Mouse (Mus musculus) macrophage (primary cell): ENCODE measurements around the gene Wars. TPM values are rescaled to one million over a fixed set of nuclear protein-coding genes. Genes with fewer than 3 reads are reported as not detected.

ENCODE experiments used
- H3K27ac ChIP-seq: fragments of 350-480 bp; formaldehyde crosslinking; 2 replicates; pipeline ENCODE4 v1.9.0; 2021
- H3K36me3 ChIP-seq: fragments of 350-480 bp; formaldehyde crosslinking; 2 replicates; pipeline ENCODE4 v1.9.0; 2021; ENCODE audit errors: inconsistent target
- H3K4me3 ChIP-seq: fragments of 350-480 bp; formaldehyde crosslinking; 2 replicates; pipeline ENCODE4 v1.9.0; 2021; ENCODE audit errors: inconsistent target
- H3K79me2 ChIP-seq: fragments of 350-480 bp; formaldehyde crosslinking; 2 replicates; pipeline ENCODE4 v1.9.0; 2021; ENCODE audit errors: inconsistent target
- WGBS: methylation state at CpG from one replicate; pipeline ENCODE4 v1.1.7; 2026; ENCODE audit warnings: inconsistent platforms; ENCODE audit not compliant: missing documents; 5-methylcytosine and 5-hydroxymethylcytosine counted together
- polyA plus RNA-seq: library from polyadenylated mRNA; stranded (reverse); fragments of 250-400 nt; gene quantifications from 3 replicates; pipeline ENCODE4 v1.2.4, GENCODE M21; 2018; ENCODE audit warnings: inconsistent platforms
- total RNA-seq, 78 experiments: library from RNA; depleted of rRNA; stranded (reverse); fragments of 250-400 nt; gene quantifications; 1 replicate in 9 of 78; 2 replicates in 24 of 78; 3 replicates in 43 of 78; 4 replicates in 2 of 78; pipeline ENCODE4 v1.2.4; 2018; ENCODE audit warnings: inconsistent platforms in 56 of 78

Wars gene
- 10 to 100 TPM in 23 of 26 experiments, 1 to 10 TPM in 3; 6.3 to 91.9 (median 33.7) TPM for total RNA-seq (2018; cell fraction: chromatin; rRNA removed)
- 10 to 100 TPM; 27.4 to 85.2 (median 48.9) TPM for total RNA-seq (2018; cell fraction: cytosol; rRNA removed)
- 10 to 100 TPM; 12.0 to 65.6 (median 43.3) TPM for total RNA-seq (2018; cell fraction: nucleus; rRNA removed)
- polyA plus RNA-seq, result 29.2 to 47.1 TPM (median 38.9 TPM) in 3 replicates

DNA sequence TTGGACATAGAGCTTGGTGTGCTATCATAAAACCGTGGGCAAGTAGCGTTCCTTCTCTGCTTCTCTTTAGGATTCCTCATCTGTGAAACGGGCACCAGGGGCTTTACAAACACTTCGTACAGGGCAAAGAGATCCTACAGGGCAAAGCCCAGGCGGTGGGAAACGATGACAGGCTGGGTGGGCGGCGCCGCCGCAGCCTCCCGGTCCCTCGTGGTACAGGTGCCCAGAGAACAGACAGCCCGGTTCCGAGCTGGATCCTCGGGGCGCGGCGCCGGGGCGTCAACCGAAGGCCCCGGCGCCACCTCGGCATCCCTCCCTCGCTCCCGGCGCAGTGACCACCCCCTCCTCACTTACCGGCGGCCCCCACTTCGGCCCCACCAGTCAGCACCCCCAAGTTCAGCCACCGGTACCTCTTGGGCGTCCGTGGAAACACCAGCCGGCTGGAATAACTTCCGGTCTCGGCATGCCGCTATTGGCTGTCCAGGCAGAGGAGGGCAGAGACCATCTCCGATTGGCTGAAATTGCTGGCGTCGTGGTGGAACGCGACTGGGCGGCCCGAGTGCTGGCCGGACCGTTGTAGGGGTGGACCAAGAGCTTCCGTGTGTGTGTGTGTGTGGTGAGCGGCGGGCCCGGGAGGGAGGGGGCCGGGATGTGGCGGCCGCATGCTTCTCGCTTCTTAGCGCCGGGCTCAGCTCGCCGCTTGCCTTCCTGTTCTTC, at the start of gene Wars:
Gene Wars (minus strand): TSS at position 460 of the 717 bp plus-strand sequence.
- peak within 1 kb of the TSS; percentile 55 for H3K27ac ChIP-seq
- H3K36me3 ChIP-seq, result peaks cover 18% of the 10 kb centered on the region; the same call in 1 of the 2 replicates
- 0% methylated on average over 58 of the region's 58 CpGs for WGBS
- peaks cover 43% of the 10 kb centered on the region for H3K79me2 ChIP-seq
- peak within 1 kb of the TSS; percentile 84 for H3K4me3 ChIP-seq

DNA sequence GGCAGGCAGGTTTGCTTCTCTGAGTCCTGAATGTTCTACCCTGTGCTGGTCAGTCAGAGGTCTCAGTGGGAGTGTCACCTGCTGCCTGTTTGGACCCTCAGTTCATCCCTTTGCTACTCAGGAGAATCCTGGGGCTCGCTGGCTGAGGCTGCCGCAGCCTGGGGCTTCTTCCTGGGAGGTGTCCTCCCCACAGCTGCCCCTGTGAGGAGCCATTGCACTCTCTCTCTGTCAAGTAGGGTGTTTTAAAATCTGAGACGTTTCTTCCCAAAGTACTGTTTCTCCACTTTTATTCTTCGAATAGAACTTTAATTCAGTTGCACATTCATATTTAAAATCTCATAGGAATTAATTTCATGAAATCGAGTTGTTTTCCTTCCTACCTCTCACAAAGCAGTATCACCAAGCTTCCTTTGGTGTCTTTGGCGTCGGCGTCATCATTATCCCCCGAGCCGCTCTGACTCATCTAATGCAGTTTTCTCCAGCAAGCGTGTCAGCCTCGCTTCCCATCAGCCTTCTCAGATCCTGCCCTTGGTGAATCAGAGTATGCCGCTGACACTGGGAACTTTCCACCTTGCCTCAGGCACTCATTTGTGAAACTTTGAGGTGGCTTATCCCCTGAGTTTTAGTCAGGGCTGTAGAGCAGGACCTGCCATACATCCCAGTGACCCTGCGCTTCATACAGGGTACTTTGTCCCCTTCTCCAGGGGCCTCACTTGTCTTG, 48.4 kb upstream of the Wars start:
- H3K36me3 ChIP-seq, result no peaks in the 10 kb centered on the region
- WGBS, result 93% methylated on average over 14 of the region's 14 CpGs
- H3K4me3 ChIP-seq, result no peak overlapping the region
- H3K27ac ChIP-seq, result no peak overlapping the region
- no peaks in the 10 kb centered on the region for H3K79me2 ChIP-seq

DNA sequence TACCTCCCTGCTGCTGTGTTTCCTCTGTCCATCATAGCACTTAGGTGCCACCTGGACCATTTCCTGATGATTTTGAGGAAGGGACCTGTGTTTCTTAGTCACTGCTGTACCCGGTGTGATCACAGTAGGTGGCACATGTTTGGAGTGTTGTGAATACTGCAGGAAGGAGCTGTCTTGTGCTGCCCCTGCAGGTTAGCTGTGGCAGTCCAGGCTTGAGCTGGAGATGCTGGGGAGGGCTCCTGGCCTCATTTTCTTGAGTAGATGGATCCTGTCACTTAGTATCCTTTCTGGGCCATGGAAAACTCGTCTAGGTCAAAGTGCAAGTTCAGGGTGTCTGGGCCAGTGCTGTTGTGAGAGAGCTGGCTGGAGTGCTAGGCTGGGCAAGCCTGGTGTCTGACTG, 47.3 kb upstream of the Wars start:
- 73% methylated on average over 2 of the region's 2 CpGs for WGBS
- no peak overlapping the region for H3K27ac ChIP-seq
- H3K4me3 ChIP-seq, result no peak overlapping the region
- no peaks in the 10 kb centered on the region for H3K79me2 ChIP-seq
- no peaks in the 10 kb centered on the region for H3K36me3 ChIP-seq

DNA sequence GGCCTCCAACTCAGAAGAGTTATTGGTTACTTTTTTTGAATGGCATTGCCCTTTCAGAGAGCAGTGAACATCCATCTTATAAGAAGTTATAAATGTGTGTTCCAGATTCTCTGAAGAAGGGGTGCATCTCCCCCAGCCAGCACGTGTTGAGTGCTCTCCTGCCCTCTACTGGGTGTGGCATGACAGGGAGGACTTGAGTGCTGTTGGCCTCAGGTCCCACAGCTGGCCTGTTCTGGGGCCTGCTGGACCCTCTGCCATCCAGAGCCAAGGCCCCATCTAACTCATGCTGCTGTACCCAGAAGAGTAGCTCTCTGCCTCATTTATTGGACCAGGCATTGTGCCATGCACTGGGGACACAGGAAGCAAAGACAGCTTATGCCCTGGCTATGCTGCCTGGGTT, 46.3 kb upstream of the Wars start:
- H3K36me3 ChIP-seq, result no peaks in the 10 kb centered on the region
- no peaks in the 10 kb centered on the region for H3K79me2 ChIP-seq
- 40% methylated on average over 1 of the region's 1 CpGs for WGBS

DNA sequence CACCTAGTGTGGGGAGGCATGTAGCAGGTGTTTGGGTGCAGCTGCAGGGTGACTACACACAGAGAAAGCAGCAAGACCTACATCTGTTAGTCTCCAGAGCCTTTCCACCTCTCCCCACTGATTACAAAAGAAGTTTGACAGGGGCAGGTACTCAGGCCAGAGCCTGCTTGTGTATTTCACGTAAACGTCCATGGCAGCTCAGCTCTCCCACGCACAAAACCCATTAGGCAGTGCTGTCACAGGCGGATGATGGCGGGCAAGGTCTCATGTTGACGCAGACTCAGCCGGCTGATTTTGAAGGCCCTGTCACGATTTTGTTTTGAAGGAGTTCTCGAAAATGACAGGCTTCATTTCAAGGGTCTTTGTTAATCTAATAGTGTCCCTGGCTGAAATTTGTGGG, 45.3 kb upstream of the Wars start:
- H3K36me3 ChIP-seq, result no peaks in the 10 kb centered on the region

More for the DNA sequence above, 46.3 kb upstream of the Wars start:
- Histone ChIP-seq H3K4me3 (no peak overlapping the region), H3K27ac (no peak overlapping the region)

DNA sequence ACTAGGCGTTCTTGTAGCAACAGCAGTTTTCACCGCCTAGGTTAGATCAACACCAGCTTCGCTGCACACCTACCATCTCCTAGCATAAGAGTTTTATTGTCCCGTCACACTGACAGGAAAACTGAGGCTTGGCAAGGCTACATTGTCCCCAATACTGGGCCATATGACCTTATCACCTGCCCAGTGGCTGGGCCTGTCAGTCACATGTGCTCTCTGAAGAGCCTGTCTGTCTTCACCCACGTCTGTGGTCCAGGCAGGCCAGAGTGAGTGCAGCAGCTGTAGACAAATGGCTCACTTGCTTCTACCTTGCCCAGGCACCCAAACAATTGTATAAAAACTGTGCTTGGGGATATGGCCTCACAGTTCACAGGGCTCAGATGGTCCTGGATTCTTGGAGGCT, 44.9 kb upstream of the Wars start:
- Histone ChIP-seq H3K36me3 (no peaks in the 10 kb centered on the region), H3K27ac (no peak overlapping the region), H3K4me3 (no peak overlapping the region), H3K79me2 (no peaks in the 10 kb centered on the region)
- 91% methylated on average over 5 of the region's 5 CpGs for WGBS

More for the DNA sequence above, 45.3 kb upstream of the Wars start:
- H3K27ac ChIP-seq, result no peak overlapping the region
- no peak overlapping the region for H3K4me3 ChIP-seq
- no peaks in the 10 kb centered on the region for H3K79me2 ChIP-seq
- WGBS, result 92% methylated on average over 9 of the region's 9 CpGs

DNA sequence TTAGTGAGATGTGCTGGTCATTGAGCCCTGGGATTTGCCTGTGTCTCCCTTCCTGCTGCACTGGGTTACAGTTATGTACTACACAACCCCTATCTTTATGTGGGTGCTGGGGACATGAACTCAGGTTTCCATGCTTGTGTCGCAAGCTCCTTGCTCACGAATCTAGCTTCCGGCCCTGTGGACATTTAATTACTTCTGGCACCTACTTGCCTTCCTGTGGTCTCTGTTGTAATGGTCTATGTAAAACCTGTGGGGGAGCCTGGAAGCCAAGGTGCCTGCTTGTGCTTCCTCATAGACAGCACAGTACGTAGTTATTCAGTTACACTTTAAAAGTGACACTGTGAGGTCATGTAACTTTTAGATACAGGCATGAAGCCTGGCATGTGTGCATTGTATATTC, 43.5 kb upstream of the Wars start:
- Histone ChIP-seq H3K79me2 (no peaks in the 10 kb centered on the region), H3K4me3 (no peak overlapping the region), H3K27ac (no peak overlapping the region), H3K36me3 (no peaks in the 10 kb centered on the region)
- 41% methylated on average over 4 of the region's 4 CpGs for WGBS

DNA sequence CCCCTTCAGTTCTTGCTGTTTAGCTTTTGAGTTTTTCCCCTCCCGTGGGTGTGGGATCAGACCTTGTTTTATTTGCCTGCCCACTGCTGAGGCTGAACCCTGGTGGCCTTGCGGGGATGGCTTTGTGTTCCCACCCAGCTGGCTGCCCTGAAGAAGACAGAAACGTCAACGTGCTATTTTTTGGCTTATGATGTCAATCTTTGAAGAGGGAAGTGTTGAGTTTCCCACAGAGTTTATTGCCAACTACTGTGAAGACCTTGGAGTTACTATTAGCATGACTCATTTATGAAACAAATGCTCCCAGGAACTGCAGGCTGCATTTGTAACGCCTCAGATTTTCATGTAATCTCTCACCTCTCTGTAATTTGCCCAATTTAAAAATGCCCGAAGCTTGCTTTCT, 42.9 kb upstream of the Wars start:
- Histone ChIP-seq H3K36me3 (no peaks in the 10 kb centered on the region), H3K27ac (no peak overlapping the region), H3K79me2 (no peaks in the 10 kb centered on the region), H3K4me3 (no peak overlapping the region)
- WGBS, result 15% methylated on average over 6 of the region's 6 CpGs

DNA sequence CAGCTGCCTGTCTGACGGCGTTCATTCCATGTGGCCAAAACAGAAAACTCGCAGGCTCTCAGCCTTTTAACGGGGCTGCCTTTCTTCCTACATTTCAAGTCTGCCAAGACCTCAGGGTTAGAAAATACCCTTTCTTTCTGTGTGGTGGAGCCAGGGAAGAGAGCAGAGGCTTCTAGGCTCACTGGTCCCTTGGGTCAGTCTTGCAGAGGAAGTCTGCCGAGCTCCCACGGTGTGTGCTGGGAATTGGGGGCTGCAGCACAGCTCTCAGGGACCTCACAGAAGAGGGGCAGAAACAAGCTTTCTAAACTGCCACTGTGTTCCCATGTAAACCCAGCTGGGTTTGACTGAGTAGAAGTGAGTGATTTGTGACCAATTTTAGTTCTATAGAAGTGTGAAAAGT, 40.3 kb upstream of the Wars start:
- WGBS, result 86% methylated on average over 6 of the region's 6 CpGs
- H3K79me2 ChIP-seq, result no peaks in the 10 kb centered on the region

DNA sequence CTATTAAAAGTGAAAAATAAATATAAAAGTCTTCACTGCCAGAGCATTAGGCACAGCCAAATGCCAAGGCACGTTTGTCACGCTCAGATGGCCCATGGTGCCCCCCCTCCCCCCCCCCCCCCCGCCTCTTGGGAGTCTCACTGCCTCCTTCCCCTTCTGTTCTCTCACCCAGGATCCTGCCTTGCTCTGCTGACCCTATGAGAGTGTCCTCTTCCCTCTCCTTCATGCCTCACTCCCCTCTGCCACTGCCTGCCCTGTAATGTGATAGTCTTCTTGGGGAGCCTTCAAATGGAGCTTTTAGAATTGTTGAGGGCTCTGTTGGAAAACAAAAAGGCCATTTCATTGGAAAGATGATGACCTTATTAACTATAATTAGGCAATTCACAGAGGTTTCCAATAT, 38.1 kb upstream of the Wars start:
- H3K4me3 ChIP-seq, result no peak overlapping the region
- H3K79me2 ChIP-seq, result no peaks in the 10 kb centered on the region
- no CpG with 5 or more reads among the region's 3 CpGs for WGBS
- no peak overlapping the region for H3K27ac ChIP-seq
- H3K36me3 ChIP-seq, result no peaks in the 10 kb centered on the region

More for the DNA sequence above, 40.3 kb upstream of the Wars start:
- H3K4me3 ChIP-seq, result no peak overlapping the region
- no peak overlapping the region for H3K27ac ChIP-seq
- H3K36me3 ChIP-seq, result no peaks in the 10 kb centered on the region

DNA sequence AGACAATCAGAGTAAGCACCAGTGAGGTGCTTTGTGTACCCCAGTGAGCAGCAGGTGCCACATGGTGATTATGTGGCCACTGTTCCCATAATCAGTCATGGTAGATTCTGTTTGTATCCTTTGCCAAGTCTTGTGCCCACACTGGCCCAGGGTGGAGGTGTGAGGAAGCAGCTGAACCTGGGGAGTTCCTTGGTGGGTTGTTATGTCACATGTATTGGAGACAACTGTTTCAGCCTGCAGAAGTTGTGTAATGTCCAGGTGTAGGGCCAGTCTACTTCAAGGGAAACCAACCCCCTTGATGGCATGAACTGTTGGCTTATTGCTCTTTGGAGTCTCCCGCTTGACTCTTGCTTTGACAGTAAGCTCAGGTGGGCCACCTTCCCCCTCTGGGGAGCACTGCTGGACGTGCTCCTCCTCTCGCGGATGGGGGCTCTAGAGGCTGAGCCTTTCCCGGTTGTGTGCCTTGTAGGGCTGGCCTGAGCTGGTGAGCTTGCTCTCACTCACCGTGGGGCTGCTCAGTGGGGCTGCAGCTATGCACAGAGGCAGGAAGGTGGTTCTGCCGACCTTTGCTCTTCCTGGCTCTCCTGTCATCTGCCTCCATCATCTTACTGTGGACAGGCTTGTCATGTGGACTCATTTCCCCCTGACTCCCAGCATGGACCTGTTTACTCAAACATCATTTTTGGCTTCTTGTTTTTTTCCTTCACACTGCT, 37.5 kb upstream of the Wars start:
- WGBS, result 88% methylated on average over 7 of the region's 7 CpGs
- H3K79me2 ChIP-seq, result no peaks in the 10 kb centered on the region
- no peaks in the 10 kb centered on the region for H3K36me3 ChIP-seq
- H3K27ac ChIP-seq, result no peak overlapping the region
- no peak overlapping the region for H3K4me3 ChIP-seq

DNA sequence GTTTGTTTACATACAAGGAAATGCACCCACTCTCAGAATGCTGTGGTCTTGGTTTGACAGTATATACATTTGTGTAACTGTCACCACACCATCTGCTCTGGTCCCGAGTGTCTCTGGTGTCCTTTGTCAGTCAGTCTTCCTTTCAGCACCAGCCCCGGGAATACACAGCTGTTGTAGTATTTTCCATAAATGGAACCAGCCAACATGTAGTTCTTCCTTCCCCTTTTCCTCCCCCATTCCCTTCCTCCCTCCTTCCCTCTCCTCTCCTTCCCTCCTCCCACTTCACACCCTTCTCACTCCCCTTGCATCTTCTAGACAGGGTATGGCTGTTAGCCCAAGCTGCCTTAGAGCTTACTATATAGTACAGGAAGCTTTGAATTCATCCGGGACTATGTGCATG, 35.5 kb upstream of the Wars start:
- Histone ChIP-seq H3K79me2 (no peaks in the 10 kb centered on the region), H3K27ac (no peak overlapping the region), H3K36me3 (no peaks in the 10 kb centered on the region), H3K4me3 (no peak overlapping the region)
- 86% methylated on average over 3 of the region's 3 CpGs for WGBS

DNA sequence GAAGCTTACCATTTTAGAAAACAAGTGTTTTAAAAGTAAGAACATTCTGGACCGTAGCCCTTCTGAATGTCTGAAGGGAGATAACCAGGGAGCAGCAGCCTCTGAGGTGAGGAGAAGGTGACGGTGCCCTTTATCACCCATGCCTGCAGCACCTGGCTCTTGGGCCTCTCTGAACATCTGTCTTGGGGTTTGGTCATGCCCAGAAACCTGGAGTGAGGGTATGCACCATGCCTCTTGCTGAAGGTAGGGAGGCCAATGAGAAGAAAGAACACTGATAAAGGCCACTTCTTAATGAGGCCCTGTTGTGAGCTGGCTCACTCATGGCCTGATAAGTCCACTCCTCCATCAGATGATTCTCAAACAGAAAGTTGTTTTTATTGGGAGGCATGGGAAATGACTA, 34.3 kb upstream of the Wars start:
- Histone ChIP-seq H3K27ac (no peak overlapping the region), H3K36me3 (no peaks in the 10 kb centered on the region), H3K79me2 (no peaks in the 10 kb centered on the region), H3K4me3 (no peak overlapping the region)
- 95% methylated on average over 2 of the region's 2 CpGs for WGBS

DNA sequence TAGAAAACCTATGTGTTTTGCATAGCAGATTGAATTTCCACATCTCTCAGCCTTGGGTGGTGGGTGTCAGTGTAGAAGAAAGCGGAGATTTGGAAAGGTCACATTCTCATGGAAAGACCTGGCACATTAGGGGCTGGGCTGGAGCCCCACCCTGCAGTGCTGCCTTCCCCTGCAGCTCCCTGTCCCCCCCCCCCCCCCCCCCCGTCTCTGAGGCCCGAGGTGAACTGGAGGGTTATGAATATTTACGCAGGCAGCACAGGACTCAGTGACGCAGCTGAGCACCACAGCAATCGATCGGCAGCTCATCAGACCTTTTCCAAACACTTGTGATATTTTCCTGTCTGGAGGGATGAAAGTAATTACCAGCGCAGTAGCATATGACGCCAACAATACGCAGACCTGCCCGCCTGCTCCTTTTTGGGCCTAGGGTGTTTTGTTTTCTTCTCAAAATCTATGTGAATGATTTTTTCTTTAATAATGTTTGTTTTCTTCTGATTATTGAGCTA, 32.7 kb upstream of the Wars start:
- H3K27ac ChIP-seq, result no peak overlapping the region
- no peaks in the 10 kb centered on the region for H3K79me2 ChIP-seq
- H3K4me3 ChIP-seq, result no peak overlapping the region
- H3K36me3 ChIP-seq, result no peaks in the 10 kb centered on the region
- 91% methylated on average over 9 of the region's 11 CpGs for WGBS
